Mouse (Mus musculus) embryo, embryonic 10 days (tissue): Measurements from ENCODE around the gene Gnat1.

Experiments used
- DNase-seq: peaks from one replicate; pipeline ENCODE4 v3.0.0-alpha.2; 2015; ENCODE audit warnings: low spot score

Gnat1 gene

DNA sequence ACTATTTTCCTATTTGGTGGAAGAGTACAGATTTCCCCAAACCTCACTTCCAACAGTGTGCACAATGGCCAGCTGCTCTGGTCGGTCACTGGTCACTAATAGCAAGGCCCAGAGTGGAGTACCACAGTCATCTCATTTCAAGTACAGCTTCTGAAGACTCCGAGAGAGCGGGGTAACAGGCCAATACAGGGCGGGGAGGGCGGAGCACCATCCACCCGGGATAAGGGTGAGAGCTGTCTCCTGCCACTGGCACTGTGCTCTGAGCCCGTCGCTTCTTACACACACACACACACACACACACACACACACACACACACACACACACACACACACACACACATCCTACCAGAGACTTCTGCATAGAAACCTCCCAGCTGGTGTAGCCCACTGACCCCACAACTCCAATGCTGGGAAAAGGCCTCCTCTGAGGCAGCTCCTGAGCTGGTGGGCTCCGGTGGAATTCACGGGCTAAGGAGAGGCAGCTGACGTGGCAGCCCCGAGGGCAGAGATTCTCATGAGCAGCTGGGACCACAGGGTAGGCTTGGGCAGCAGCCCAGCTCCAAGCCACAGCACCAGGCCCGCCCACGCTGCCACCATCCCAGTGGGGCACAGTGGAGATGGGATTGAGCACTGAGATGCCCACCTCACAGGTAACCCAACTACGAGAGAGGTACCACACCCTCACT is 53.2 kb downstream of the Gnat1 start:
- DNase-seq, result no peak

DNA sequence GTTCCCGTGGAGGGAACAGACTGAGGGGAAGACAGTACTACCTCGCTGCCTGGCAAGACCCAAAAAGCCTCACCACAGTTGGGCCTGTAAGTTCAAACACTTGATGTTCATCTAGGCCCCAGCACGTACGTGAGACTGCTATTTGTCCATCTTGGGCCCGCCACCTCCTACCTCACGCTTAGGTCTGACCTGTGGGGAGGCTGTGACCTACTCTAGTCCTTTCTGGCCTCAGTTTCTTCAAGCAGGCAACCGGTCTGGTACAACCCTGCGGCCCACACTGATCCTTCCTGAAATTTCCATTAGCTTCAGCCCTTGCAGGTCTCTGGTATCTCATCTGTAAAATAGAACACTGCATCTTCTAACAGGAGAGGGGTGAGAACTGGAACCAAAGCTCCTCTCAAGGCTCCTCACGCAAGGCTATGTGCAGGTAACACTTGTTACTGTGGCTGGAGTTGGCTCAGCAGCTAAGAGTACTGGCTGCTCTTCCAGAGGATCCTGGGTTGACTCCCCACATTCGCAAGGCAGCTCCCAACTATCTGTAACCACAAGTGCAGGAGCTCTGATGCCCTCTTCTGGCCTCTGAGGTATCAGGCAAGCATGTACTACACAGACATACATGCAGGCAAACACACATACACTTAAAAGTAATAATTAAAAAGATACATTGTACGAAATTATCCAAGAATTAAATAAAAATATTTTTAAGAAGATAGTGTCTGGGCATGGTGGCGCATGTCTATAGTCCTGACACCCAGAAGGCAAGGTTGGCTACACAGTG is 54.0 kb downstream of the Gnat1 start:
- DNase-seq, result no peak

GRCm38 (mm10) chr9:107624951-107625350 is 54.6 kb downstream of the Gnat1 start:
- DNase-seq, result no peak

DNA sequence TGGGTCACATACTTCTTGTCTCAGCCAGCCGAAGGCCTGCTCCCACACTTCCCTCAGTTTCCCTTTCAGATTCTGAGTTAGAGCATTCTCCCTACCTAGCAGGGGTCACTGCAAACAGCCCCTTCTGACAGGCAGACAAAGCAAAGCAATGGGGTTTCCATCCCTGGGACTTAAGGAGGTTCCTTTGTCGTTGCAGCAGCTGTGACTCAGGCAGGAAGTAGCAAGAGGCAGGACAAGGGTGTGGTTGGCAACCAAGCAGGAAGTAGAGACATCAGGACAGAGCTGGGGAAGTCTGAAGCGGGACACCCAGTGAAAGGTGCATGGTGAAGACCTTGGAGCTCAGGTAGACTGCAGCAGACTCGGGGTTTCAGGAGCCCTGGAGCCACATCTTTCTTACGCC is 55.0 kb downstream of the Gnat1 start:
- no peak for DNase-seq
